ENCODE assay signal across 22 mouse cellular contexts in genomic region chr10:62228126-62228525, GRCm38 (mm10). TPM values are rescaled to one million over a fixed set of nuclear protein-coding genes. Genes with fewer than 3 reads are reported as not detected.
DNase-seq lines count a peak whose midpoint lies in the region; ATAC-seq and TF ChIP-seq lines count a peak whose summit lies in the region.
"Had no signal": no experiment of that assay in that cellular context is flagged by ENCODE, and none has a peak within 500 bp of the region (broad histone marks: within the 10 kb centered on the region; RNA-seq: fewer than 3 reads in every experiment).

No protein-coding gene starts in this region.

- ATAC-seq in forebrain, embryonic 16.5 days = no peak
- ATAC-seq: forebrain, postnatal 0 days; inflammation-experienced regulatory T-cells, adult 6 months had no signal

- no peak for TF ChIP-seq CTCF in small intestine, adult 2 months (IDR thresholded peaks at IDR 0.05; ENCODE audit: extremely low read depth, insufficient read length, insufficient replicate concordance, low read depth, low read length)

- peaks cover 30% of the 10 kb centered on the region for H3K4me1 ChIP-seq in small intestine, adult 2 months (ENCODE audit: control insufficient read depth, insufficient read depth, insufficient read length, low read length)
- peaks cover 10% of the 10 kb centered on the region for H3K4me1 ChIP-seq in forebrain, embryonic 16.5 days (replicated peaks; ENCODE audit: control insufficient read depth, insufficient read depth, low read length)

- DNase-seq in adrenal gland, adult 2 months = peak; percentile 35
- no peak for DNase-seq in adrenal gland, adult 18-20 months (ENCODE audit: low spot score in 2 of 2)
- DNase-seq in heart, adult 11 months = peak; percentile 88
- no peak for DNase-seq in heart, postnatal 25 days (ENCODE audit: low spot score)
- DNase-seq in left cerebral cortex, postnatal 4 days = peak; percentile 21
- DNase-seq in left cerebral cortex, postnatal 10 days (ENCODE audit: extremely low spot score in 1 of 2, low spot score in 2 of 2) = no peak
- DNase-seq: adrenal gland, postnatal 14 days; forebrain, postnatal 0 days; liver, embryonic 13.5 days; thymus, postnatal 4 days had no signal

- intact Hi-C loops in heart, postnatal 25 days (cut with DNase I) = no loop called here
- intact Hi-C loops in left cerebral cortex, postnatal 4 days (cut with DNase I) = no loop called here
- intact Hi-C loops in left cerebral cortex, postnatal 10 days (cut with DNase I) = no loop called here

- 28% methylated on average over 6 of the region's 6 CpGs for WGBS in small intestine, adult 2 months
- 39% methylated on average over 6 of the region's 6 CpGs for WGBS in forebrain, embryonic 16.5 days

- no peaks in the 10 kb centered on the region for H3K27me3 ChIP-seq in small intestine, adult 2 months (ENCODE audit: control insufficient read depth, insufficient read depth, low read length)
- no peaks in the 10 kb centered on the region; the same call in 1 of the 2 replicates for H3K27me3 ChIP-seq in forebrain, embryonic 16.5 days (replicated peaks; ENCODE audit: control insufficient read depth, insufficient read depth, low read length)

- H3K4me2 ChIP-seq in forebrain, embryonic 16.5 days (ENCODE audit: low read length) = no peak overlapping the region
- H3K4me2 ChIP-seq: embryonic facial prominence, embryonic 12.5 days; hindbrain, embryonic 12.5 days; neural tube, embryonic 13.5 days had no signal

- TF ChIP-seq POLR2A in small intestine, adult 2 months (IDR thresholded peaks at IDR 0.05; ENCODE audit: low read depth, low read length) = no peak; the same call in 1 of the 2 replicates

- H3K27ac ChIP-seq in small intestine, adult 2 months (ENCODE audit: insufficient read depth, low read depth, low read length) = peak overlapping the region; percentile 29; the same call in 1 of the 2 replicates
- no peak overlapping the region for H3K27ac ChIP-seq in forebrain, embryonic 16.5 days (ENCODE audit: low read length)
- H3K27ac ChIP-seq: embryonic facial prominence, embryonic 12.5 days; hindbrain, embryonic 12.5 days; liver, embryonic 13.5 days; midbrain, embryonic 10.5 days; neural tube, embryonic 13.5 days had no signal

- no peaks in the 10 kb centered on the region for H3K9me3 ChIP-seq in forebrain, embryonic 16.5 days (ENCODE audit: control insufficient read depth, low read length)
- H3K9me3 ChIP-seq: embryonic facial prominence, embryonic 12.5 days; hindbrain, embryonic 12.5 days; liver, embryonic 13.5 days; midbrain, embryonic 10.5 days; neural tube, embryonic 13.5 days had no signal

- no peak overlapping the region for H3K9ac ChIP-seq in forebrain, embryonic 16.5 days (replicated peaks; ENCODE audit: low read depth, low read length)
- H3K9ac ChIP-seq: embryonic facial prominence, embryonic 12.5 days; forebrain, postnatal 0 days; hindbrain, embryonic 12.5 days; neural tube, embryonic 13.5 days had no signal

- no peaks in the 10 kb centered on the region for H3K36me3 ChIP-seq in small intestine, adult 2 months (ENCODE audit: control insufficient read depth, insufficient read depth, low read length)
- H3K36me3 ChIP-seq in forebrain, embryonic 16.5 days (ENCODE audit: control insufficient read depth, insufficient read depth) = no peaks in the 10 kb centered on the region
- H3K36me3 ChIP-seq: embryonic facial prominence, embryonic 12.5 days; hindbrain, embryonic 12.5 days; liver, embryonic 13.5 days; midbrain, embryonic 10.5 days; neural tube, embryonic 13.5 days had no signal

- H3K4me3 ChIP-seq in small intestine, adult 2 months (ENCODE audit: low read depth, low read length) = peak overlapping the region; percentile 49
- H3K4me3 ChIP-seq in forebrain, embryonic 16.5 days (replicated peaks; ENCODE audit: low read length) = no peak overlapping the region
- H3K4me3 ChIP-seq: embryonic facial prominence, embryonic 12.5 days; hindbrain, embryonic 12.5 days; liver, embryonic 13.5 days; midbrain, embryonic 10.5 days; neural tube, embryonic 13.5 days had no signal

RNA-seq across cellular contexts. Expression of gene Tspan15, which starts 2.9 kb away (rescaled TPM):
- total RNA-seq in adrenal gland, adult 2 months (2021) = 10 to 100 TPM; 14.4 to 22.5 TPM
- polyA plus RNA-seq in adrenal gland, adult 2 months (2012; rRNA removed) = 66.3 and 71.2 TPM in 2 replicates
- total RNA-seq in adrenal gland, adult 18-20 months (2021) = 10 to 100 TPM; 17.9 to 18.9 TPM
- 1 to 10 TPM; 8.3 to 8.6 TPM for total RNA-seq in heart, postnatal 25 days (2021)
- total RNA-seq in left cerebral cortex, postnatal 4 days (2021) = 1 to 10 TPM; 5.1 to 6.0 TPM
- total RNA-seq in left cerebral cortex, postnatal 10 days (2021) = 1 to 10 TPM; 5.0 to 7.7 TPM
- polyA plus RNA-seq in small intestine, adult 2 months (2012; rRNA removed) = 179 and 504 TPM in 2 replicates
- 13.9 and 15.4 TPM in 2 replicates for polyA plus RNA-seq in forebrain, embryonic 16.5 days (2015; fragmentation: Nextera tagmentation; extraction: Ambion mirVana)
- polyA plus RNA-seq: inflammation-experienced regulatory T-cells, adult 6 months had no signal

RNA-seq across cellular contexts. Expression of gene Tacr2, which starts 24.1 kb away (rescaled TPM):
- total RNA-seq in adrenal gland, adult 2 months (2021) = 10 to 100 TPM; 21.8 to 64.4 TPM
- polyA plus RNA-seq in adrenal gland, adult 2 months (2012; rRNA removed) = 146 and 235 TPM in 2 replicates
- total RNA-seq in adrenal gland, adult 18-20 months (2021) = 10 to 100 TPM; 13.0 to 50.3 TPM
- not detected for total RNA-seq in heart, postnatal 25 days (2021)
- total RNA-seq in left cerebral cortex, postnatal 4 days (2021) = not detected
- under 1 TPM; 0.14 to 0.19 TPM for total RNA-seq in left cerebral cortex, postnatal 10 days (2021)
- polyA plus RNA-seq in small intestine, adult 2 months (2012; rRNA removed) = 3.8 and 7.7 TPM in 2 replicates
- polyA plus RNA-seq in forebrain, embryonic 16.5 days (2015; fragmentation: Nextera tagmentation; extraction: Ambion mirVana) = not detected in 2 replicates
- total RNA-seq: forebrain, postnatal 0 days; gastrocnemius, adult 18-20 months; MEL; monocyte, adult 5-6 weeks had no signal
- polyA plus RNA-seq: embryonic facial prominence, embryonic 12.5 days; forebrain, postnatal 0 days; heart, postnatal 0 days; hindbrain, embryonic 12.5 days; inflammation-experienced regulatory T-cells, adult 6 months; limb, embryonic 11.5 days; liver, embryonic 13.5 days; midbrain, embryonic 10.5 days had no signal

Comparison
In these comparisons a context has a peak if more than half of its experiments do, and no peak if none do; other contexts are left out.
1. DNase-seq: peak in adrenal gland, adult 2 months (single experiment), heart, adult 11 months (single experiment) and left cerebral cortex, postnatal 4 days (single experiment); none in adrenal gland, adult 18-20 months (0 of 2), heart, postnatal 25 days (single experiment) and left cerebral cortex, postnatal 10 days (0 of 2).
2. RNA of gene Tacr2, which starts 24.1 kb away (total RNA-seq): 21.8 to 64.4 TPM in adrenal gland, adult 2 months and 13.0 to 50.3 TPM in adrenal gland, adult 18-20 months; 0.14 to 0.19 TPM in left cerebral cortex, postnatal 10 days, not detected in left cerebral cortex, postnatal 4 days and not detected in heart, postnatal 25 days; every median in the first group is over 10 times any median in the second.